ENCODE assay signal across 16 mouse cellular contexts in genomic region chr19:58419278-58419677, GRCm38 (mm10). TPM values are rescaled to one million over a fixed set of nuclear protein-coding genes. Genes with fewer than 3 reads are reported as not detected.
DNase-seq lines count a peak whose midpoint lies in the region; ATAC-seq and TF ChIP-seq lines count a peak whose summit lies in the region.
"Had no signal": no experiment of that assay in that cellular context is flagged by ENCODE, and none has a peak within 500 bp of the region (broad histone marks: within the 10 kb centered on the region; RNA-seq: fewer than 3 reads in every experiment).

No protein-coding gene starts in this region.

- intact Hi-C loops in heart, postnatal 10 days (cut with DNase I): no loop called here

- no peak overlapping the region for H3K4me3 ChIP-seq in heart, embryonic 10.5 days
- H3K4me3 ChIP-seq in kidney, embryonic 16.5 days (ENCODE audit: low read length): no peak overlapping the region
- no peak overlapping the region for H3K4me3 ChIP-seq in stomach, embryonic 14.5 days (ENCODE audit: low read depth, low read length)
- H3K4me3 ChIP-seq in stomach, postnatal 0 days (ENCODE audit: low read depth, low read length): no peak overlapping the region
- H3K4me3 ChIP-seq: forebrain, embryonic 12.5 days had no signal

- H3K9ac ChIP-seq in kidney, embryonic 16.5 days (replicated peaks; ENCODE audit: low read length): no peak overlapping the region
- no peak overlapping the region for H3K9ac ChIP-seq in stomach, embryonic 14.5 days (replicated peaks; ENCODE audit: low read depth, low read length)
- H3K9ac ChIP-seq in stomach, postnatal 0 days (ENCODE audit: low read length): no peak overlapping the region
- H3K9ac ChIP-seq: forebrain, embryonic 12.5 days; liver, postnatal 0 days had no signal

- H3K9me3 ChIP-seq in heart, embryonic 10.5 days: no peaks in the 10 kb centered on the region
- H3K9me3 ChIP-seq in kidney, embryonic 16.5 days (ENCODE audit: low read length): no peaks in the 10 kb centered on the region
- no peaks in the 10 kb centered on the region; the same call in 1 of the 2 replicates for H3K9me3 ChIP-seq in stomach, embryonic 14.5 days (ENCODE audit: control insufficient read depth, low read depth, low read length)
- no peaks in the 10 kb centered on the region for H3K9me3 ChIP-seq in stomach, postnatal 0 days (ENCODE audit: control insufficient read depth, low read length)
- H3K9me3 ChIP-seq: forebrain, embryonic 12.5 days had no signal

- peaks cover 14% of the 10 kb centered on the region for H3K4me1 ChIP-seq in heart, embryonic 10.5 days
- peaks cover 9% of the 10 kb centered on the region for H3K4me1 ChIP-seq in kidney, embryonic 16.5 days (ENCODE audit: insufficient read depth, low read length)
- peaks cover 16% of the 10 kb centered on the region; the same call in 1 of the 2 replicates for H3K4me1 ChIP-seq in stomach, embryonic 14.5 days (ENCODE audit: control insufficient read depth, insufficient read depth, low read length)
- no peaks in the 10 kb centered on the region for H3K4me1 ChIP-seq in stomach, postnatal 0 days (replicated peaks; ENCODE audit: control insufficient read depth, insufficient read depth)
- H3K4me1 ChIP-seq: forebrain, embryonic 12.5 days had no signal

- no peaks in the 10 kb centered on the region for H3K36me3 ChIP-seq in heart, embryonic 10.5 days
- peaks cover 8% of the 10 kb centered on the region; the same call in 1 of the 2 replicates for H3K36me3 ChIP-seq in kidney, embryonic 16.5 days (ENCODE audit: insufficient read depth, low read length)
- H3K36me3 ChIP-seq in stomach, embryonic 14.5 days (ENCODE audit: control insufficient read depth, insufficient read depth, low read length): no peaks in the 10 kb centered on the region
- H3K36me3 ChIP-seq in stomach, postnatal 0 days (ENCODE audit: control insufficient read depth, insufficient read depth, low read length): no peaks in the 10 kb centered on the region
- H3K36me3 ChIP-seq: forebrain, embryonic 12.5 days; G1E had no signal

- no peak overlapping the region for H3K4me2 ChIP-seq in kidney, embryonic 16.5 days (replicated peaks; ENCODE audit: low read depth, low read length)
- H3K4me2 ChIP-seq in stomach, embryonic 14.5 days (replicated peaks; ENCODE audit: low read depth, low read length): no peak overlapping the region
- H3K4me2 ChIP-seq in stomach, postnatal 0 days (replicated peaks; ENCODE audit: low read depth): no peak overlapping the region
- H3K4me2 ChIP-seq: forebrain, embryonic 12.5 days; midbrain, embryonic 11.5 days had no signal

- no peak for TF ChIP-seq CTCF in stomach, postnatal 0 days (IDR thresholded peaks at IDR 0.05; ENCODE audit: low read depth)

- peak; percentile 59; the same call in 1 of the 2 replicates for ATAC-seq in kidney, embryonic 16.5 days (ENCODE audit: low FRiP score, low TSS enrichment)
- peak; percentile 53 for ATAC-seq in stomach, embryonic 14.5 days (ENCODE audit: insufficient number of reproducible peaks, insufficient read depth, low FRiP score, low read depth)
- no peak for ATAC-seq in stomach, postnatal 0 days (ENCODE audit: low FRiP score, low TSS enrichment)
- ATAC-seq: CD4-positive, CD25-positive, alpha-beta regulatory T cell, adult 4 months had no signal

- 62% methylated on average over 3 of the region's 3 CpGs for WGBS in heart, embryonic 10.5 days
- 37% methylated on average over 3 of the region's 3 CpGs for WGBS in kidney, embryonic 16.5 days
- WGBS in stomach, embryonic 14.5 days: 22% methylated on average over 3 of the region's 3 CpGs
- 50% methylated on average over 3 of the region's 3 CpGs for WGBS in stomach, postnatal 0 days

- H3K27ac ChIP-seq in heart, embryonic 10.5 days: peak overlapping the region; percentile 29; the same call in 1 of the 2 replicates
- peak overlapping the region; percentile 54 for H3K27ac ChIP-seq in kidney, embryonic 16.5 days (ENCODE audit: low read length)
- H3K27ac ChIP-seq in stomach, embryonic 14.5 days (ENCODE audit: low read length): peak overlapping the region; percentile 85; the same call in 1 of the 2 replicates
- H3K27ac ChIP-seq in stomach, postnatal 0 days (replicated peaks): no peak overlapping the region; the same call in 1 of the 2 replicates
- H3K27ac ChIP-seq: forebrain, embryonic 12.5 days; macrophage had no signal

- DNase-seq in heart, embryonic 10.5 days (ENCODE audit: low spot score): no peak
- DNase-seq in heart, postnatal 10 days: no peak
- DNase-seq in kidney, postnatal 36 days: no peak
- DNase-seq in stomach, postnatal 0 days (ENCODE audit: low spot score): no peak
- DNase-seq in adrenal gland, postnatal 36 days: no peak
- DNase-seq in urinary bladder, postnatal 25 days (ENCODE audit: low spot score): no peak
- DNase-seq: cerebellum, adult 9-10 months; gastrocnemius, postnatal 36 days; liver, postnatal 0 days had no signal

- H3K27me3 ChIP-seq in heart, embryonic 10.5 days (ENCODE audit: insufficient read depth, poor library complexity, severe bottlenecking): no peaks in the 10 kb centered on the region
- no peaks in the 10 kb centered on the region for H3K27me3 ChIP-seq in kidney, embryonic 16.5 days (ENCODE audit: insufficient read depth, low read length)
- H3K27me3 ChIP-seq in stomach, embryonic 14.5 days (ENCODE audit: control insufficient read depth, insufficient read depth, low read length): no peaks in the 10 kb centered on the region
- no peaks in the 10 kb centered on the region for H3K27me3 ChIP-seq in stomach, postnatal 0 days (ENCODE audit: control insufficient read depth, insufficient read depth, low read length)
- H3K27me3 ChIP-seq: forebrain, embryonic 12.5 days had no signal

- no peak for TF ChIP-seq EP300 in stomach, postnatal 0 days (optimal IDR thresholded peaks at IDR 0.05)

RNA-seq across cellular contexts. Expression of gene Gfra1, which starts 36.4 kb away (rescaled TPM):
- 2.1 and 6.0 TPM in 2 replicates for polyA plus RNA-seq in heart, embryonic 10.5 days (2016; fragmentation: Nextera tagmentation; extraction: Ambion mirVana)
- 1 to 10 TPM; 3.3 to 3.5 TPM for total RNA-seq in heart, postnatal 10 days (2021)
- polyA plus RNA-seq in kidney, embryonic 16.5 days (2015; fragmentation: Nextera tagmentation; extraction: Ambion mirVana): 66.9 and 75.0 TPM in 2 replicates
- polyA plus RNA-seq in stomach, embryonic 14.5 days (2014; fragmentation: Nextera tagmentation; extraction: Ambion mirVana): 63.7 and 66.3 TPM in 2 replicates
- 7.7 and 9.1 TPM in 2 replicates for polyA plus RNA-seq in stomach, postnatal 0 days (2015; fragmentation: Nextera tagmentation; extraction: Ambion mirVana)
- 1 to 10 TPM in 1 of 2 experiments, under 1 TPM in 1; 0.76 to 1.5 TPM for total RNA-seq in adrenal gland, postnatal 36 days (2021)
- polyA plus RNA-seq: G1E, macrophage had no signal
